Mouse (Mus musculus): ENCODE measurements around the gene Trem3. TPM values are rescaled to one million over a fixed set of nuclear protein-coding genes. Genes with fewer than 3 reads are reported as not detected.

Trem3 gene
- polyA plus RNA-seq, 1 experiment from 2014 or later: 0.30 TPM

DNA sequence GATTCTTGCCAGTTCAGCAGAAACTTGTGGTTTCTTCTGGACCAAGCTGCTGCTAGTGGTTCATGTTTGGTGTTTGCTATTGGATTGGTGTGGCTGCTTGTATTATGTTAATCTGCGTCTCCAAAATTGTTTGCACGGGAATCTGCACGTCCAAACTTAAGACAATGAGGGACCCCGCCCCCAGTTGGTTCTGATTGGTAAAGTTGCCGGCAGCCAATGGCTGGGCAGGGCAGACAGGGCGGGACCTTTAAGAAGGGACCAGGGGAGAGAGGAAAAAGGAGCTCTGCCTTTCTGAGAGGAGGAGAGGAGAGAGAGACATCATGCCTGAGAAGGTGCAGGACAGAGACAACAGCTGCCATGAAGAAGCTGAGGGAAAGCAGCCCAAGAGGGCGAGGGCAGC lies 28.2 kb downstream of the Trem3 start:
- ATAC-seq (replicated peaks; ENCODE audit: low FRiP score, low TSS enrichment, low read depth) (no peak), DNase-seq (ENCODE audit: low spot score) (no peak)
- Histone ChIP-seq H3K27ac (ENCODE audit: low read depth) (no peak overlapping the region), H3K27me3 (replicated peaks; ENCODE audit: control insufficient read depth, insufficient read depth, low read length) (no peaks in the 10 kb centered on the region), H3K4me1 (replicated peaks; ENCODE audit: control insufficient read depth, insufficient read depth, low read length) (no peaks in the 10 kb centered on the region), H3K4me2 (ENCODE audit: low read length) (no peak overlapping the region), H3K9ac (ENCODE audit: low read length) (no peak overlapping the region), H3K36me3 (ENCODE audit: control insufficient read depth, insufficient read depth, low read length) (no peaks in the 10 kb centered on the region), H3K9me3 (ENCODE audit: control insufficient read depth, low read length) (no peaks in the 10 kb centered on the region), H3K4me3 (ENCODE audit: low read depth, low read length) (no peak overlapping the region)
- 66% methylated on average over 7 of the region's 7 CpGs for whole genome bisulfite sequencing

DNA sequence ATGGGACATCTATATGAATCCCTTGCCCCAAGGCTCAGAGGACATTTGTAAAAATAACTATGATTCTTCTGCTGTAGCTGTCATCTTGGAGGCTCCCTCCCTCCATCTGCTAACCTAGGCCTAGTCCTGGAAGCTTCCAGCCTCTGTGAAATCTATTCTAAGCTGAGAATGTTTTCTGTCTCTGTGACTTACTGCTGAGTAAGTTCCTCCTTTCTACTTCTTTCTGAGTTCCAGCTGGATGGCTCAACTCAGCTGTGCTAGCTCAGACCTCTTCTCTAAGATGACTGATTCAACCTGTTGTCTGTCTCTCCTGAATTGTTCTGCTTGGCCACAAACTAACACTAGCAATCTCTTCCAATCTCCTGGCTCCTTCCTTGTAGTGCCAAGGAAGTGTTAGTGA lies 30.8 kb downstream of the Trem3 start:
- Histone ChIP-seq H3K36me3 (ENCODE audit: control insufficient read depth, insufficient read depth, low read length) (no peaks in the 10 kb centered on the region), H3K4me2 (ENCODE audit: low read length) (no peak overlapping the region), H3K4me1 (replicated peaks; ENCODE audit: control insufficient read depth, insufficient read depth, low read length) (peaks cover 5% of the 10 kb centered on the region), H3K9ac (ENCODE audit: low read length) (no peak overlapping the region), H3K27me3 (replicated peaks; ENCODE audit: control insufficient read depth, insufficient read depth, low read length) (no peaks in the 10 kb centered on the region), H3K4me3 (ENCODE audit: low read depth, low read length) (no peak overlapping the region), H3K9me3 (ENCODE audit: control insufficient read depth, low read length) (no peaks in the 10 kb centered on the region), H3K27ac (ENCODE audit: low read depth) (no peak overlapping the region)
- ATAC-seq (replicated peaks; ENCODE audit: low FRiP score, low TSS enrichment, low read depth) (no peak), DNase-seq (ENCODE audit: low spot score) (no peak)

DNA sequence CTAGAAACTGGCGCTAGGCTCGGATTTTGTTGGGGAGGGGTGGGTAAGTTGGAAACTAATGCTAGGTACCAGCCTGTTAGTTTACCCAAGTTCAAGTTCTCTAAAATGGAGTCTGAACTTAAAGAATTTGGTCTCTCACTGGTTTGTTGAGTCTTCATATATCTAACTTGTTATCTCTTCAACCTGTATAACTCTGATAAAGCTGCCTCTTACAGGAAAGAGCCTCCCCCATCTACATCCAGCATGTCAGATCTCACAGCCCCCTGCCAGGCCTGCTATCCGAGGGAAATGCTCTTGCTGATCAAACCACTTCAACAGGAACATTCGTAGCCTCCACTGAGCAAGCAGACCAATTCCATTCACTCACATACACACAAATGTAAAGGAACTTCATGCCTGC lies 31.4 kb downstream of the Trem3 start:
- no peaks in the 10 kb centered on the region for H3K9me3 ChIP-seq (ENCODE audit: control insufficient read depth, low read length)
- ATAC-seq (replicated peaks; ENCODE audit: low FRiP score, low TSS enrichment, low read depth) (no peak), DNase-seq (ENCODE audit: low spot score) (no peak)
- no peak overlapping the region for H3K27ac ChIP-seq (ENCODE audit: low read depth)
- H3K36me3 ChIP-seq (ENCODE audit: control insufficient read depth, insufficient read depth, low read length): no peaks in the 10 kb centered on the region
- H3K9ac ChIP-seq (ENCODE audit: low read length): no peak overlapping the region
- no peaks in the 10 kb centered on the region for H3K27me3 ChIP-seq (replicated peaks; ENCODE audit: control insufficient read depth, insufficient read depth, low read length)
- no peak overlapping the region for H3K4me3 ChIP-seq (ENCODE audit: low read depth, low read length)
- peaks cover 5% of the 10 kb centered on the region for H3K4me1 ChIP-seq (replicated peaks; ENCODE audit: control insufficient read depth, insufficient read depth, low read length)
- H3K4me2 ChIP-seq (ENCODE audit: low read length): no peak overlapping the region
- WGBS: 82% methylated on average over 4 of the region's 4 CpGs

DNA sequence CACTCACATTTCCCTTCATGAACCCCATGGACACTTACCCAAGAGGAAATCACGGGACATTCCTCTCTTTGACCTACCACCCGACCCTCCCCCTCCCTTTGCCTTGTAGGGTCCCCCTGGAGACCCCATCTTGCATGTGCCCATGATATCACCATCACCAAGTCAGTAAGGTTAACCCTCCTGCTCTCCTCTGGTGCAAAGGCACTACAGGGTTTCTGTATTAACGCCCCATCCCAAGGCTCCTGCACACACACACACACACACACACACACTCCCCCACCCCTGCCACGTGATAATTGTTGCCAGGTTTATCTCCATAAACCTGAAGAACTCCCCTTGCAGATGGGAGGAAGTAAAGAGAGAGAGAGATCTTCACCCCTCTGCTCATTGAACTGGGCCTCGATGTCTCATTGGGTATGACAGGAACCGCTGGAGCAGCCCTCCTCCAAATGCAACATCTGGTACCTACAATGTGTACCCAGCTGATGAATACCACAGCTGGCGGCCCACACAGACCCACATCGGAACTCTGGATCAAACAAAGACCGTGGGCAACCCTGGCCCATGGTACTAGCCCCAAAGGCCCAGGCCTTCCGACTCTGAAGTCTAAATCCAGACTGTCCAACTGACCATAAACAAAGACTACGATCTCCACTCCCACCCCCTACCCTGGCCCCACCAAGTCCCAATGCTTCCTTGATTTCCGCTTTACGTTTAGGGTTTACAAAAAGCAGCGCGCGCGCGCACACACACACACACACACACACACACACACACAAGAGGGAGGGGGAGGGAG lies 33.6 kb downstream of the Trem3 start:
- no peaks in the 10 kb centered on the region for H3K9me3 ChIP-seq (ENCODE audit: control insufficient read depth, low read length)
- peak overlapping the region; percentile 44 for H3K4me2 ChIP-seq (ENCODE audit: low read length)
- H3K4me3 ChIP-seq (ENCODE audit: low read depth, low read length): peak overlapping the region; percentile 22
- no peak overlapping the region; the same call in none of the 2 replicates for H3K27ac ChIP-seq (ENCODE audit: low read depth)
- H3K27me3 ChIP-seq (replicated peaks; ENCODE audit: control insufficient read depth, insufficient read depth, low read length): no peaks in the 10 kb centered on the region
- DNase-seq (ENCODE audit: low spot score) (peak; percentile 64), ATAC-seq (replicated peaks; ENCODE audit: low FRiP score, low TSS enrichment, low read depth) (0 out of 2 replicates have a peak, but pooled peaks have one; percentile 19)
- WGBS: 24% methylated on average over 18 of the region's 18 CpGs
- H3K4me1 ChIP-seq (replicated peaks; ENCODE audit: control insufficient read depth, insufficient read depth, low read length): peaks cover 5% of the 10 kb centered on the region
- H3K9ac ChIP-seq (ENCODE audit: low read length): peak overlapping the region; percentile 8; the same call in 1 of the 2 replicates
- H3K36me3 ChIP-seq (ENCODE audit: control insufficient read depth, insufficient read depth, low read length): no peaks in the 10 kb centered on the region

DNA sequence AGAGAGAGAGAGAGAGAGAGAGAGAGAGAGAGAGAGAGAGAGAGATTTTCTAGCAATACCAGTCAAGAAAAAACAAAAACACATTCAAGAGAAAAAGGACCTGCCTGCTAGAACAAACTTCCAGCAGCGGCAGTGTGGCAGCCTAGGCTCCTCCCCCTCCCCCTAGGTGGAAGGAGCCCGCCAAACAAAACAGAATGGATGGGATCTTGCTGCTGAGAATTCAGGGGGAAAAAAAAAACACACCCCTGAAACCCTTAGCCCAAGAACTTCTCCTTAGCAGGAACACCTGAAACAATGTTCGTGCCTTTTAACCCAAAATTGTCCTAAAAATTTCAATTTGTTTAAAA lies 34.1 kb downstream of the Trem3 start:
- peak overlapping the region; percentile 22 for H3K4me3 ChIP-seq (ENCODE audit: low read depth, low read length)
- H3K9me3 ChIP-seq (ENCODE audit: control insufficient read depth, low read length): no peaks in the 10 kb centered on the region
- H3K27ac ChIP-seq (ENCODE audit: low read depth): no peak overlapping the region
- H3K27me3 ChIP-seq (replicated peaks; ENCODE audit: control insufficient read depth, insufficient read depth, low read length): no peaks in the 10 kb centered on the region
- no peak overlapping the region; the same call in 1 of the 2 replicates for H3K9ac ChIP-seq (ENCODE audit: low read length)
- no peak for DNase-seq (ENCODE audit: low spot score)
- no peak for ATAC-seq (replicated peaks; ENCODE audit: low FRiP score, low TSS enrichment, low read depth)
- peaks cover 5% of the 10 kb centered on the region for H3K4me1 ChIP-seq (replicated peaks; ENCODE audit: control insufficient read depth, insufficient read depth, low read length)
- peak overlapping the region; percentile 44 for H3K4me2 ChIP-seq (ENCODE audit: low read length)
- H3K36me3 ChIP-seq (ENCODE audit: control insufficient read depth, insufficient read depth, low read length): no peaks in the 10 kb centered on the region
- WGBS: 3% methylated on average over 3 of the region's 3 CpGs

DNA sequence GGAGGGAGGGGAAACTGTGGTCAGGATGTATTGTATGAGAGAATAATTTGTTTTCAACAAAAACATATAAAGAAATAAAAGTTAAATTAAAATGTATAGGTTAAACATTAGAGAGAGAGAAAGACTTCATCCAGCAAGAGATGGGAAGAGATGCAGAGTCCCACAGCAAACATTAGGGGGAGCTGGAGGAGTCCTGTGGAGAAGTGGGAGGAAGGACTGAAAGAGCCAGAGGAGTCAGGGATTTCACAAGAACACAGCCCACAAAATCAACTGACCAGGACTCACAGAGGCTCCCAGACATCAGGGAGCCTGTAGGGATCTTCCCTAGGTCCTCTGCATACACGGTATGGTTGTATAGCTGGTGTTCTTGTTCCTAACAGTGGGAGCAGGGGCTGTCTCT lies 39.2 kb downstream of the Trem3 start:
- DNase-seq (ENCODE audit: low spot score) (no peak), ATAC-seq (replicated peaks; ENCODE audit: low FRiP score, low TSS enrichment, low read depth) (no peak)
- H3K27ac ChIP-seq (ENCODE audit: low read depth): no peak overlapping the region
- no peaks in the 10 kb centered on the region for H3K27me3 ChIP-seq (replicated peaks; ENCODE audit: control insufficient read depth, insufficient read depth, low read length)
- H3K4me3 ChIP-seq (ENCODE audit: low read depth, low read length): no peak overlapping the region
- H3K36me3 ChIP-seq (ENCODE audit: control insufficient read depth, insufficient read depth, low read length): no peaks in the 10 kb centered on the region
- H3K4me1 ChIP-seq (replicated peaks; ENCODE audit: control insufficient read depth, insufficient read depth, low read length): no peaks in the 10 kb centered on the region; the same call in 1 of the 2 replicates
- H3K9ac ChIP-seq (ENCODE audit: low read length): no peak overlapping the region
- H3K4me2 ChIP-seq (ENCODE audit: low read length): no peak overlapping the region
- 33% methylated on average over 1 of the region's 1 CpGs for WGBS
- H3K9me3 ChIP-seq (ENCODE audit: control insufficient read depth, low read length): no peaks in the 10 kb centered on the region

DNA sequence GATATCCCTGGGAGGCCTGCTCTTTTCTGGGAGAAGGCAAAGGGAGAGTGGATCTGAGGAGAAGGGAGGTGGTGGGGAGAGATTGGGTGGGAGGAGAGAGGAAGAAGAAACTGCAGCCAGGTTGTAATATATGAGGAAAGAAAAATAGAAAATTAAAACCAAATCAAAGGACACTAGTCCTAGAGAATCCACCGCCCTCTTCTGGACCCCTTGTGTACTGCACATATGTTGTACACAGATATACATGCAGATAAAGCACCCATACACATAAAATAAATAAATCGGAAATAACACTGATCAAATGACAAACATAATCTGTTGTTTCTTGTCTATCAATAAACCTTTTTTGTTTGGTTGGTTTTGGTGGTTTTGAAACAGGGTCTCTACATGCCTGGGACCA lies 39.7 kb downstream of the Trem3 start:
- no peak overlapping the region for H3K9ac ChIP-seq (ENCODE audit: low read length)
- H3K36me3 ChIP-seq (ENCODE audit: control insufficient read depth, insufficient read depth, low read length): no peaks in the 10 kb centered on the region
- no peak overlapping the region for H3K4me2 ChIP-seq (ENCODE audit: low read length)
- no peak overlapping the region for H3K27ac ChIP-seq (ENCODE audit: low read depth)
- no peak for DNase-seq (ENCODE audit: low spot score)
- H3K9me3 ChIP-seq (ENCODE audit: control insufficient read depth, low read length): no peaks in the 10 kb centered on the region
- no peaks in the 10 kb centered on the region for H3K27me3 ChIP-seq (replicated peaks; ENCODE audit: control insufficient read depth, insufficient read depth, low read length)
- no peak overlapping the region for H3K4me3 ChIP-seq (ENCODE audit: low read depth, low read length)
- WGBS: 62% methylated on average over 2 of the region's 2 CpGs
- no peaks in the 10 kb centered on the region for H3K4me1 ChIP-seq (replicated peaks; ENCODE audit: control insufficient read depth, insufficient read depth, low read length)
- ATAC-seq (replicated peaks; ENCODE audit: low FRiP score, low TSS enrichment, low read depth): no peak

DNA sequence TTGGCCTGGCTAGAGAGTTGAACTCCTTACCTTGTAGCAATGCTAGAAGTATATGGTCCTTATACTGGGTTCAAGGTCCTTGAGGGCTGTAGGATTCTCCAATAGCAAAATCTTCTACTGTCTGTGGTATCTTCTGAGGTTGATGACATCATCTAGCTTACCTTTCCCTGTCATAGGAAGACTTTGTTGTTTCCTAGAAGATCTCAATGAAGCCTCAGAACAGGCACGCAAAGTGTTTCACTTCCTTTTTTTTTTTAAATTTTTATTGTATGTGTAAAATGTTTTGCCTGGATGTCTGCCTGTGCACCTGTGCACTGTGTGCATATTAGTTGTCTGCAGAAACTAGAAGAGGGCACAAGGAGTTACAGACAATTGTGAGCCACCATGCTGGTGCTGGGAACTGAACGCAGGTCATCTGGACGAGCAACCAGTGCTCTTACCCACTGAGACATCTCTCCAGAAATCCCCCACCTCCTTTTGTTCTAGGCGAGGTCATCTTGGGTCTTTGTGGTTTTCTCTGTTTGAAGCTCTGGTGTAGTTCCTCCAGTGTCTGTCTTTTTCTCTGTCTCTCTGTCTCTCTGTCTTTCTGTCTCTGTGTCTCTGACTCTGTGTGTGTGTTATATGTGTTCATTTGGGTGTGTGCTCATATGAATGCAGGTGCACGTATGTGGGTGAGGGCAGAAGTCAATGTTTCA lies 46.1 kb downstream of the Trem3 start:
- no peaks in the 10 kb centered on the region for H3K36me3 ChIP-seq (ENCODE audit: control insufficient read depth, insufficient read depth, low read length)
- DNase-seq (ENCODE audit: low spot score) (no peak), ATAC-seq (replicated peaks; ENCODE audit: low FRiP score, low TSS enrichment, low read depth) (no peak)

More for the DNA sequence above, 46.1 kb downstream of the Trem3 start:
- H3K27ac ChIP-seq (ENCODE audit: low read depth): no peak overlapping the region
- H3K9me3 ChIP-seq (ENCODE audit: control insufficient read depth, low read length): no peaks in the 10 kb centered on the region
- no peak overlapping the region for H3K9ac ChIP-seq (ENCODE audit: low read length)
- WGBS: 83% methylated on average over 5 of the region's 5 CpGs
- no peaks in the 10 kb centered on the region for H3K27me3 ChIP-seq (replicated peaks; ENCODE audit: control insufficient read depth, insufficient read depth, low read length)
- H3K4me2 ChIP-seq (ENCODE audit: low read length): no peak overlapping the region
- no peaks in the 10 kb centered on the region for H3K4me1 ChIP-seq (replicated peaks; ENCODE audit: control insufficient read depth, insufficient read depth, low read length)
- H3K4me3 ChIP-seq (ENCODE audit: low read depth, low read length): no peak overlapping the region
